ENCODE assay signal across 19 mouse cellular contexts in genomic region chr7:80346173-80346572, GRCm38 (mm10). TPM values are rescaled to one million over a fixed set of nuclear protein-coding genes. Genes with fewer than 3 reads are reported as not detected.
DNase-seq lines count a peak whose midpoint lies in the region; ATAC-seq and TF ChIP-seq lines count a peak whose summit lies in the region.
"Had no signal": no experiment of that assay in that cellular context is flagged by ENCODE, and none has a peak within 500 bp of the region (broad histone marks: within the 10 kb centered on the region; RNA-seq: fewer than 3 reads in every experiment).

No protein-coding gene starts in this region.

- no peaks in the 10 kb centered on the region for H3K27me3 ChIP-seq in kidney, postnatal 0 days (ENCODE audit: insufficient read depth, low read length)
- no peaks in the 10 kb centered on the region for H3K27me3 ChIP-seq in C2C12 (ENCODE audit: control insufficient read depth, insufficient read depth, insufficient read length)
- H3K27me3 ChIP-seq in myocyte (ENCODE audit: control insufficient read depth, insufficient read depth, insufficient read length), result no peaks in the 10 kb centered on the region
- H3K27me3 ChIP-seq: Patski had no signal

- DNase-seq in gastrocnemius, adult 2 months, result no peak
- DNase-seq in gastrocnemius, postnatal 25 days, result no peak
- no peak for DNase-seq in kidney, postnatal 0 days (ENCODE audit: low spot score)
- DNase-seq in kidney, postnatal 14 days, result no peak
- no peak for DNase-seq in cerebellum, adult 9-10 months
- no peak for DNase-seq in frontal cortex, postnatal 14 days (ENCODE audit: low spot score in 2 of 2)
- DNase-seq: adrenal gland, adult 8-10 months; adrenal gland, postnatal 10 days; adrenal gland, postnatal 25 days; B cell, adult 2 months; cerebellum, adult 11 months; cerebellum, adult 11-12 months; cerebellum, adult 18-20 months had no signal

- TF ChIP-seq POLR2A in myocyte (IDR thresholded peaks at IDR 0.05; ENCODE audit: insufficient read length, low read depth), result no peak

- TF ChIP-seq CTCF in gastrocnemius, adult 2 months (IDR thresholded peaks at IDR 0.05), result no peak
- no peak for TF ChIP-seq CTCF in kidney, postnatal 0 days (IDR thresholded peaks at IDR 0.05; ENCODE audit: low read depth)
- TF ChIP-seq CTCF in C2C12 (IDR thresholded peaks at IDR 0.05; ENCODE audit: control insufficient read depth, insufficient read depth, insufficient read length), result no peak

- no peak overlapping the region for H3ac ChIP-seq in C2C12 (ENCODE audit: control insufficient read depth, insufficient read length, low read depth)
- no peak overlapping the region for H3ac ChIP-seq in myocyte (ENCODE audit: control insufficient read depth, insufficient read length)

- no peak for ATAC-seq in kidney, postnatal 0 days (replicated peaks; ENCODE audit: low FRiP score, low read depth)
- ATAC-seq: activated CD4-positive, CD25-positive, alpha-beta regulatory T cell, adult 4 months; CD4-positive, CD25-positive, alpha-beta regulatory T cell, adult 4 months; Patski had no signal

- H3K79me2 ChIP-seq in C2C12 (ENCODE audit: control insufficient read depth, insufficient read depth) (no peaks in the 10 kb centered on the region), myocyte (ENCODE audit: control insufficient read depth, insufficient read depth) (no peaks in the 10 kb centered on the region)

- H3K9ac ChIP-seq in kidney, postnatal 0 days (ENCODE audit: low read depth, low read length), result no peak overlapping the region

- WGBS in kidney, postnatal 0 days, result 79% methylated on average over 9 of the region's 9 CpGs

- H3K36me3 ChIP-seq in kidney, postnatal 0 days (ENCODE audit: insufficient read depth, low read length), result peaks cover 9% of the 10 kb centered on the region; the same call in 1 of the 2 replicates
- H3K36me3 ChIP-seq in C2C12 (ENCODE audit: control insufficient read depth, insufficient read depth) (no peaks in the 10 kb centered on the region), myocyte (ENCODE audit: control insufficient read depth, insufficient read depth) (peaks cover 3% of the 10 kb centered on the region)

- peak overlapping the region; percentile 13; the same call in 1 of the 2 replicates for H3K4me3 ChIP-seq in gastrocnemius, adult 2 months
- H3K4me3 ChIP-seq in kidney, postnatal 0 days (replicated peaks; ENCODE audit: low read depth, low read length), result no peak overlapping the region
- no peak overlapping the region for H3K4me3 ChIP-seq in C2C12 (ENCODE audit: insufficient read depth, poor library complexity, severe bottlenecking)
- no peak overlapping the region for H3K4me3 ChIP-seq in myocyte

- no peak overlapping the region for H3K4me2 ChIP-seq in kidney, postnatal 0 days (ENCODE audit: low read length)
- H3K4me2 ChIP-seq in myocyte (ENCODE audit: low read depth), result peak overlapping the region; percentile 56

- intact Hi-C loops in gastrocnemius, adult 2 months (cut with DNase I), result no loop called here

- no peaks in the 10 kb centered on the region for H3K9me3 ChIP-seq in kidney, postnatal 0 days (replicated peaks; ENCODE audit: low read length)
- H3K9me3 ChIP-seq: G1E had no signal

- peaks cover 19% of the 10 kb centered on the region for H3K4me1 ChIP-seq in kidney, postnatal 0 days (replicated peaks; ENCODE audit: insufficient read depth, low read length)

- H3K79me3 ChIP-seq in C2C12 (ENCODE audit: low read depth), result no peaks in the 10 kb centered on the region

- H3K27ac ChIP-seq in gastrocnemius, adult 2 months, result peak overlapping the region; percentile 68
- H3K27ac ChIP-seq in kidney, postnatal 0 days, result peak overlapping the region; percentile 77; the same call in 1 of the 2 replicates

TF ChIP-seq in C2C12, 6 proteins besides CTCF, POLR2A, EP300 and RAD21:
- TF ChIP-seq CEBPB (IDR thresholded peaks at IDR 0.05; ENCODE audit: low read depth), result peak; percentile 62
- no peak for TF ChIP-seq MYOD1 (IDR thresholded peaks at IDR 0.05; ENCODE audit: control insufficient read depth, insufficient read length, low read depth)

TF ChIP-seq in myocyte, 11 proteins besides CTCF, POLR2A, EP300 and RAD21:
- peak; percentile 76; the same call in 1 of the 2 replicates for TF ChIP-seq CEBPB (IDR thresholded peaks at IDR 0.05; ENCODE audit: insufficient read depth, poor library complexity, severe bottlenecking)
- TF ChIP-seq TCF3 (IDR thresholded peaks at IDR 0.05; ENCODE audit: insufficient read length, low read depth), result no peak
- TF ChIP-seq MYOD1 (IDR thresholded peaks at IDR 0.05; ENCODE audit: control insufficient read depth in 1 of 3, insufficient read length in 2 of 3, low read depth in 2 of 3), result peak in 1 of 3 experiments; percentile 13

RNA-seq across cellular contexts. Expression of gene Hddc3, which starts 3.3 kb away (rescaled TPM):
- 10 to 100 TPM; 23.6 to 26.1 TPM for total RNA-seq in gastrocnemius, adult 2 months (2021)
- total RNA-seq in gastrocnemius, postnatal 25 days (2021), result 10 to 100 TPM; 21.6 to 22.8 TPM
- polyA plus RNA-seq in kidney, postnatal 0 days (2015; fragmentation: Nextera tagmentation; extraction: Ambion mirVana), result 20.2 and 21.5 TPM in 2 replicates
- polyA plus RNA-seq in C2C12 (2012; fragmentation: generic; extraction: Trizol), result 55.9 TPM
- 83.3 TPM for polyA plus RNA-seq in myocyte (2012; fragmentation: generic; extraction: Trizol)

RNA-seq across cellular contexts. Expression of gene Unc45a, which starts 5.4 kb away (rescaled TPM):
- total RNA-seq in gastrocnemius, adult 2 months (2021), result 10 to 100 TPM; 12.3 to 12.7 TPM
- total RNA-seq in gastrocnemius, postnatal 25 days (2021), result 10 to 100 TPM; 11.6 to 12.6 TPM
- 28.2 and 29.7 TPM in 2 replicates for polyA plus RNA-seq in kidney, postnatal 0 days (2015; fragmentation: Nextera tagmentation; extraction: Ambion mirVana)
- 46.9 TPM for polyA plus RNA-seq in C2C12 (2012; fragmentation: generic; extraction: Trizol)
- 38.4 TPM for polyA plus RNA-seq in myocyte (2012; fragmentation: generic; extraction: Trizol)

RNA-seq across cellular contexts. Expression of gene Rccd1, which starts 21.9 kb away (rescaled TPM):
- total RNA-seq in gastrocnemius, adult 2 months (2021), result 1 to 10 TPM; 7.3 to 8.4 TPM
- 1 to 10 TPM; 8.1 to 8.6 TPM for total RNA-seq in gastrocnemius, postnatal 25 days (2021)
- 3.7 and 4.3 TPM in 2 replicates for polyA plus RNA-seq in kidney, postnatal 0 days (2015; fragmentation: Nextera tagmentation; extraction: Ambion mirVana)
- polyA plus RNA-seq in C2C12 (2012; fragmentation: generic; extraction: Trizol), result 7.0 TPM
- polyA plus RNA-seq in myocyte (2012; fragmentation: generic; extraction: Trizol), result 8.4 TPM

RNA-seq across cellular contexts. Expression of gene Man2a2, which starts 25.0 kb away (rescaled TPM):
- total RNA-seq in gastrocnemius, adult 2 months (2021), result 100 to 1,000 TPM; 111 to 161 TPM
- total RNA-seq in gastrocnemius, postnatal 25 days (2021), result 100 to 1,000 TPM; 138 to 146 TPM
- 7.3 and 8.8 TPM in 2 replicates for polyA plus RNA-seq in kidney, postnatal 0 days (2015; fragmentation: Nextera tagmentation; extraction: Ambion mirVana)
- 21.5 TPM for polyA plus RNA-seq in C2C12 (2012; fragmentation: generic; extraction: Trizol)
- polyA plus RNA-seq in myocyte (2012; fragmentation: generic; extraction: Trizol), result 35.7 TPM

RNA-seq across cellular contexts. Expression of gene Fes, which starts 41.6 kb away (rescaled TPM):
- 1 to 10 TPM; 2.6 to 3.9 TPM for total RNA-seq in gastrocnemius, adult 2 months (2021)
- total RNA-seq in gastrocnemius, postnatal 25 days (2021), result 1 to 10 TPM; 3.3 to 3.4 TPM
- polyA plus RNA-seq in kidney, postnatal 0 days (2015; fragmentation: Nextera tagmentation; extraction: Ambion mirVana), result 12.4 and 12.5 TPM in 2 replicates
- polyA plus RNA-seq in C2C12 (2012; fragmentation: generic; extraction: Trizol), result 0.82 TPM
- 0.54 TPM for polyA plus RNA-seq in myocyte (2012; fragmentation: generic; extraction: Trizol)
